Mouse (Mus musculus): Measurements from ENCODE around the gene Casc4. TPM values are rescaled to one million over a fixed set of nuclear protein-coding genes. Genes with fewer than 3 reads are reported as not detected.
"Not testable (repeated sequence)": the region's sequence is repeated elsewhere in the genome, so short reads cannot be mapped to it uniquely, and the experiment has no call there.

The Casc4 gene
- total RNA-seq, 4 experiments from 2014 or later: 4.8 to 5.9 (median 5.6) TPM

DNA sequence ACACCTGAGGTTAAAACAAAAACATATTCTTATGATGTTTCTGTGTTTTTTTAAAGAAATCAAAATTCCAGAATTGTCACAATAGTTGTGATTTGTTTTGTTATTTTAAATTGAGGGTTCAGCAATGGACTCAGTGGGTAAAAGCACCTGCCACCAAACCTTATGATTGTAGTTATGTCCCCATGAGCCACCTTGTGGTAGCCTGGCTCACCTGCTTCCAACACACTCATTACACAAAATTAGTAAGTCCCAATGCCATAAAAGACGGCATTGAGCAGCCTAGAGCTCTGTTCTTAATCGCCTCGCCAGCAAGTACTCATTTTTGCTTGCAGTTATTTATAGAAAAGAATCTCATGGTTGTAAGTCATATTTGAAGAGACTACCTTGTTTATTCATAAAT is 43.2 kb downstream of the Casc4 start:
- no peak for DNase-seq (ENCODE audit: low spot score in 2 of 2)

DNA sequence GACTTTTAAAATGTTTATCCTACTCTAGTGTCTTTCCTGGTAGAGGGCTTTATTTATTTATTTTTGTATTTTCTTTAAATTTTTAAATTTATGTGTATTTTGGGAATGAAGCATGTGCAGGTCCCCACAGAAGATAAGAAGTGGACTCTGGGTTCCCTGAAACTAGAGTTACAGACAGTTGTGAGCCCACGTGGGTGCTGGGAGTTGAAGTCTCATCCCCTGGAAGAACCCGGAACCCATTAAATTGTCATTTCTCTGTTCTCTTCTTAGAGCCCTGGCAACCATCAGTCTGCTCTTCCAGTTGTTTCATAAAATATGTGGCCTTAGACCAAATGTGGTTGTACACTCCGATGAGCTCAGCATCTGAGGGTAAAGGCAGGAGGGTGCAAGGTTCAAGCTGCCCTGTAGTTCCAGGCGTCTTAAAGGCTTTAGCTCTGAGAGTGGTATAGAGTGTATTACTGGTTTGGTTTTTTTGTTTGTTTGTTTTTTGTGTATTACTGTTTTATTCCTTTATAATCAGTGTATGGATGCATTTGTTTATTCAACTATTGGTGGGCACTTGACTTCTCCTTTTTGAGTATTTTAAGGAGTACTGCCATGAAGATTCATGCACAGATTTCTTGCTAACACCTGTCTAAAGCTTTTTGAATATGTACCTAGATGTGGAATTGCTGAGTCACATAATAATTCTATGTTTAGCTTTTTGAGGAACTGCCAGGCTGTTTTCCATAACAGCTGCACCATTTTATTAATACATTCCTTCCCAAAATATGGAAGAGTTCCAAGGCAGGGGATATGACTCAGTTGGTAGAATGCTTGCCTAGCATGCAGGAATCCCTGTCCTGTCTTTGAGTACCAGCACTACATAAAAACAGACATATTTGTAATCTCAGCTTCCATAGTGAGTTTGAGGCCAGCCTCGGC is 49.5 kb downstream of the Casc4 start:
- DNase-seq (ENCODE audit: low spot score in 2 of 2): no peak

DNA sequence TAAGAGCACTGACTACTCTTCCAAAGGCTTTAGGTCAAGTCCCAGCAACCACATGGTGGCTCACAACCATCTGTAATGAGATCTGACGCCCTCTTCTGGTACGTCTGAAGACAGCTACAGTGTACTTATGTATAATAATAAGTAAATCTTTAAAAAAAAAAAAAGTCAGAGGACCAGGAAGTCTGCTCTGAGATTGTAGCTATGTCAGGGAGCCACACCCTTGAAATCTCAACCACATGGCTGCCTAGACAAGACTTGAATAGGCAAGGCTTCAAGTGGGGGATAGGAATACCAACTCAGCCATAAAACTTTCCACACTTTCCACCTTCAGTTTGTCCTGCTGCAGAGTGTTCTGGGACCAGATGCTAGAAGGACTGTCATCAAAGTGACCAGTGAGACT is 70.9 kb downstream of the Casc4 start:
- not testable (repeated sequence) for DNase-seq (ENCODE audit: low spot score in 2 of 2)

DNA sequence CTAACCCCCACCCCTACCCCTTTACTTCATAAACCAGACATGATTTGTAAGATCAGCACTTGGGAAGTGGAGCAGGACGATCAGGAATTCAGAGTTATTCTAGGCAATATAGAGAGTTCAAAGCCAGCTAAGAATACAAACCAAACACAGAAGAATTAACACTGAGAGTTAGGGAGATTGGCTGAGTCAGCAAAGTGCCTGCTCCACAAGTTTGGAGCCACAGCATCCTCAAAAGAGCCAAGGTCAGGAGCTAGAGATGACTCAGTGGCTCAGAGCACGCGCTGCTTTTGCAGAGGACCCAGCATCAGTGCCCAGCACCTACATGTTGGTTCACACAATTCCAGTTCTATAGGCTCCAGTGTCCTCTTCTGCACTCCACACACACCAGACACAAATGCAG is 76.6 kb downstream of the Casc4 start:
- no peak for DNase-seq (ENCODE audit: low spot score in 2 of 2)

DNA sequence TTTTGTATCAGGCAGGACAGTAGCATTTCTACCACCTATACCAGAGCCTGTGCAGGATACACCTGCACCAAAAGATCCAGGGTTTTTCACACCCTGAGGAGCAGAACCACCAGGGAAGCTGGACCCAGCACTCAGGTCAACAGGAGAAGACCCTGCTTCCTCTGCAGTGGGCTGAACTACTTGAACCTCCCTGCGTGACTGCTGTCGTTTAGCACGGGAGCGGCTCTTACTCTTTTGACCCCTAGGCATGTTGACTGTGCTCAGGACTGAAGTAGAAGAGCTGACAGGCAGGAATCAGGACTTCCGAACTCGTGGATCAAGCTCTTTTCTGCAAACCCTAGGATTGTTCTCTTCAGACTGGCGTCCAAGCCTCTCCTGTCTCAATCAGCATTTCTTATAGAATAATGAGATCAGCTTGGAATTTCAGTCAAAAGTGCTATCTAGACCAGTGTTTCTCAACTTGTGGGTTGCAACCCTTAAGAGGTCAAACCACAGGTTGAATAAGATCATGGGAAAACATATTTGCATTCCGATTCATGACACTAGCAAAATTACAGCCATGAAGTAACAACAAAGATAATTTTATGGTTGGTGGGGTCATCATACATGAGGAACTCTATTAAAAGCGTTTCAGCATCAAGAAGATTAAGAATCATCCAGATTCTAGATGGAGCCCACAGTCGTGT is 88.3 kb downstream of the Casc4 start:
- no peak for DNase-seq (ENCODE audit: low spot score in 2 of 2)

DNA sequence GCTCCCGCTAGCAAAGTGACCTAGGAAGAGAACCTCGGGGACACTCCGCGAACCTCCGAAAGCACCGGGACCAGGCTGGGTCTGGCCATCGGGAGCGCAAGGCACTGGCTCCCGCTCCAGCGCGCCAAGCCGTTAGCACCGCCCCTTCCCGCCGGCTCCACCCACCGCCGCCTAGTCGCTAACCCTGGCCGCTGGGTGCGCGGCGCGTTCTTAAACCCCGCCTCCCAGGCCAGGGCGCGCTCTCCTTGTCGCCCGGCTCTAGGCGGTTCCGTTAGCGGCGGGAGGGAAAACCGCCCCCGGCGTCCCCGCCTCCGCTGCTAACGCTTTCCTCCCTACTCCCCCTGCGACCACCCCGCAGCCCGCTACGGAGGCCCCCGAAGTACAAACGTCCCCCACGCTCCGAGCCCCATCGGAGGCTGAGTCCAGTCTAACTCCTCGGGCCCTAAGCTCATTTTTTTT is 89.0 kb downstream of the Casc4 start, which contains the start of the genes Ctdspl2 and Mageb3:
Gene Ctdspl2 (plus strand): TSS at position 237 of the 459 bp plus-strand sequence.
Gene Mageb3 (minus strand): TSS at position 328 of the 459 bp plus-strand sequence.
- peak; percentile 95 to 96 for DNase-seq (ENCODE audit: low spot score in 2 of 2)

DNA sequence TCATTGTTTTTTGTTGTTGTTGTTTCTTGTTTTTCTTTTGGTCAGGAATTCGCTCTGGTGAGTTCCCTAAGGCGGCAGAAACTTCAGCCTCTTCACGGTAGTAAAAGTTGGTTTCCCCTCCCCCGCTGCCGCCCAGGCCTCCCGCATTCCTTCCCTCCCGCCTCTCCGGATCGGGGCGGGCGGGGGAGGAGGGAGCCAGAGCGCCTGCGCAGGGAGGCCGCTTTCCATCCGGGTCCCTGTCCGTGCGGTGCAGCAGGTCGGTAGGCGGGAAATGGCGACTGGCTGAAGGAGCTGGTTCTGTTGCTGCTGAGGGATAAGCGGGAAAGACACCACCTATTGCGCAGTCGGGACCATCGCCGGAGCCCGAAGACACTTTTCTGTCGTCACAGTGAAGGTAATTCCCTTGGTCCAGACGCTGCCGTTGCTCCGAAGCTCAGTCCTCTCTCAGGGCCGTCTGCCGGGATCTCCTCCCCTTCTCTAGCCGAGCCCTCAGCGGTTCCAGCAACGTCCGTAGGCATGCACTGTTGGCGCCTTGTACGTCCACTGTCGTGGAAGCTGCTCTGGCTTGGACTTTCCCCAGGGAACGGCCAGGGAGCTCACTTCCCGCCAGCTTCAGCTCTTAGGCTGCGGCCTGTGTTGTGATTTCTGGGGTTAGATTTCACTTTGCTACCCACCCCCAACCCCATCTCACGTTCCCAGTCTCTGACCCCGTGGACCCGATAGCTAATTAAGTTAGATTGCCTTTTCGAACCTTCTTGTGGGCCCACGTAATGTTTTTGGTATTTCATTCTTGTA is 89.7 kb downstream of the Casc4 start:
- peak; percentile 90 to 93 for DNase-seq (ENCODE audit: low spot score in 2 of 2)

DNA sequence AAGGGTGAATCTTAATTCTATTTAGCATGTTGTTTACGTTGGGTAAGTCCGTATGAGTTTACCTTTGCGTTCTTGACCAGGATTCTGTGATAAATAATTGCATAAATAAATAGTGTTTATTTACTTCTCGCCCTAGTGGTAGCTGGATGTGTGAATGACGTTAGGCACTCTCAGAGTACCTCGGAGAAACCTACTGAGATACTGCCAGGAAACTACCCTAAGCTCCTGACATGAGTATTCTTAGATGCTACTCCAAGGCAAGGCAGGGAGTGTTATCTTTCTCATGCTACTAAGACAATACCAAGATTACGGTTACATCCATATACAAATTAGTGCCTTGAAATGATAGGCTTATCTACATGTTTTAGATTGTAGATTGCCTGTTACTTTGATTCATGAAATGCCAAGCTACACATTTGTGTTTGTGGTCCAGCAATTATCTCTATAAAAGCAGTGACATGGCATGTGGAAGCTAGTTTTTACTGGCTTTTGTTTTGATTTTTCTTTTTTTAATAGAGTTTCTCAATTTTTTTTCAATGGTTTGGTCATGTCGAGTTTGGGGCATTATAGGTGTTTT is 90.5 kb downstream of the Casc4 start:
- no peak for DNase-seq (ENCODE audit: low spot score in 2 of 2)

Other genes with a start within 250 kb of the Casc4 start
- gene Frmd5, start 59.9 kb upstream of the Casc4 start, total RNA-seq (2022): under 1 TPM in 3 of 4 experiments, not detected in 1; 0.25 to 0.48 (median 0.27) TPM
- gene Ctdspl2, start 89.0 kb downstream of the Casc4 start, total RNA-seq (2022): 1 to 10 TPM; 5.0 to 8.0 (median 6.4) TPM
- not detected for gene Mageb3, start 89.1 kb downstream of the Casc4 start, total RNA-seq (2022)
- 10 to 100 TPM; 33.9 to 42.2 (median 37.6) TPM for gene Eif3j1, start 161.6 kb downstream of the Casc4 start, total RNA-seq (2022)